Mouse (Mus musculus) skeletal muscle tissue, postnatal 0 days (tissue): Measurements from ENCODE around the gene Slc15a4. TPM values are rescaled to one million over a fixed set of nuclear protein-coding genes. Genes with fewer than 3 reads are reported as not detected.

ENCODE experiments used
- polyA plus RNA-seq: library from polyadenylated mRNA; unstranded; fragments of >200 nt; fragmentation: Nextera tagmentation; extraction: Ambion mirVana; gene quantifications from 2 replicates; pipeline ENCODE4 v1.2.1, GENCODE M21; 2015

The Slc15a4 gene
- polyA plus RNA-seq: 9.9 and 10.3 TPM in 2 replicates

DNA sequence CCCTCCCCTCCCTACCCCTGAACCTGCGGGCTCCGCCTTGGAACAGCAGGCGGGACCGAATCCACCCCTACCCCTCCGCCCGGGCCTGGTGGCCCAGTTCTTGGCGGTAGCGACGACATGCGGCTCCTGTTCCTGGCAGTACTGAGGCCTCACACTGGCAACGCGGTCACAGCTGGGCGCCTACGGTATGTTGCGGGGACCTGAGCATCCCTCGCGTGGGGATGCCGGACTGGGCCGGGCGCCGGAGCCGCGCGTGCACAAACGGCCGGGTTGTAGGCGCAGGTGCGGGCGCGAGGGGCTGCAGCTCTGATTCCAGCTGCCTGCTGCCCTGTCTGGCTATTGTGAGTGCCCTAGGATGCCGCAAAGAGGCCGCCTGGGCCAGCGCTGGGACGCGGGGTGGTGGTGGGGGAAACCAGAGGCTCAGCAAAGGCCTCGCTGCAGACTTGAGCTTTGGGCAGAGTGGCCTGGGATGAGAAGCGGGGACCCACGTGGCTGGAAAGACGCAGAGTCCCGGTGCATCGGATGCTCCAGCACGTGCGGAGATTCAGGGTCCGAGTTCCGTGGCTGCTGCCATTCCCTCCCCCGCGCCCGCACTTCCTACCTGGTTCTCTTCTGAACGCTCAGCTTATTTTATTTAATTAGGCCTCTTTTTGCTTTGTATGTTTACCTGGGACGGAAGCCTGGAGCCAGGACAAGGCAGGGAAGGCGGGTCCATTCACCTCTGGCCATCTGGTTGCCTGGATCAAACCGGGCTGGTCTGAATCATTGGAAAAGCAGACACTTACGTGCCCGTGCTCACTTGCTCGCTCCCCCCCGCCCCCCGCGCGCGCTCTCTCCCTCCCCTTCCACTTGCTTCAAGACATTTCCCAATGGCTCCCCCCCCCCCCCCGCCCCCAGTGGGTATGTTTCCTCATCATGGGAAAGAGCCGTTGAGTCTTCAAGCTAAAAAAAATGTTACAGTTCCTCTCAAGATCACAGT, at the start of gene Slc15a4, which contains the start of gene Glt1d1:
Gene Slc15a4, minus strand, starts transcription at position 731 of the 979 bp plus-strand sequence.
Gene Glt1d1, plus strand, starts transcription at position 96 of the 979 bp plus-strand sequence.

Other genes with a start within 250 kb of the Slc15a4 start
- gene Glt1d1, start 635 bp downstream of the Slc15a4 start, polyA plus RNA-seq: not detected in 2 replicates